Mouse (Mus musculus) adrenal gland, adult 2 months (tissue): ENCODE measurements around the gene Ube2j1. TPM values are rescaled to one million over a fixed set of nuclear protein-coding genes. Genes with fewer than 3 reads are reported as not detected.
"Not testable (repeated sequence)": the region's sequence is repeated elsewhere in the genome, so short reads cannot be mapped to it uniquely, and the experiment has no call there.

Source experiments
- DNase-seq: peaks from one replicate; pipeline ENCODE4 v3.0.0; 2021
- long read RNA-seq: library from polyadenylated mRNA; stranded (forward); transcript quantifications from one replicate; pipeline ENCODE4 v2.0.0, GENCODE M21; 2021
- polyA plus RNA-seq: library from polyadenylated mRNA; depleted of rRNA; stranded (reverse); fragments of >200 nt; gene quantifications from 2 replicates; pipeline ENCODE4 v1.2.3, GENCODE M21; 2012; rRNA removed
- total RNA-seq, 2 experiments: library from RNA; stranded (reverse); gene quantifications; 2 replicates each; pipeline ENCODE4 v1.2.3; 2021

Gene Ube2j1
- total RNA-seq (10 to 100 TPM; 61.5 to 71.4 TPM), polyA plus RNA-seq (12.5 and 14.2 TPM in 2 replicates)
- long read RNA-seq, transcript Ube2j1-202 (8 exons, 3,530 nt), result major isoform, 21 of 43 reads
- long read RNA-seq, partial matches to known transcripts, result 0 of 43 reads
- long read RNA-seq, other reads (novel, unspliced or antisense), result 22 of 43 reads

GRCm38 (mm10) chr4:33031195-33031960, at the start of gene Ube2j1:
Ube2j1 (plus strand) TSS chr4:33031416.
- DNase-seq, result peak; percentile 96

GRCm38 (mm10) chr4:32981617-32982016, 49.6 kb upstream of the Ube2j1 start:
- DNase-seq, result no peak

GRCm38 (mm10) chr4:32982041-32982715, 49.0 kb upstream of the Ube2j1 start:
- DNase-seq, result peak; percentile 9

- DNase-seq, result no peak
Observed at GRCm38 (mm10) chr4:32982716-32983175, 48.5 kb upstream of the Ube2j1 start, which contains the start of gene Rragd. Rragd (plus strand) TSS chr4:32983037.

GRCm38 (mm10) chr4:32983176-32984155, 47.8 kb upstream of the Ube2j1 start:
- DNase-seq, result peak; percentile 86

GRCm38 (mm10) chr4:32984242-32984641, 47.0 kb upstream of the Ube2j1 start:
- peak; percentile 12 for DNase-seq

- DNase-seq, result no peak
Observed at GRCm38 (mm10) chr4:32984801-32985675, 46.2 kb upstream of the Ube2j1 start.

- no peak for DNase-seq
Observed at GRCm38 (mm10) chr4:32985684-32986083, 45.5 kb upstream of the Ube2j1 start.

- DNase-seq, result no peak
Observed at GRCm38 (mm10) chr4:32987006-32987405, 44.2 kb upstream of the Ube2j1 start.

GRCm38 (mm10) chr4:32989346-32989745, 41.9 kb upstream of the Ube2j1 start:
- no peak for DNase-seq

GRCm38 (mm10) chr4:32994168-32994567, 37.0 kb upstream of the Ube2j1 start:
- DNase-seq, result no peak

GRCm38 (mm10) chr4:32996083-32996482, 35.1 kb upstream of the Ube2j1 start:
- no peak for DNase-seq

- DNase-seq, result no peak
Observed at GRCm38 (mm10) chr4:32997571-32997970, 33.6 kb upstream of the Ube2j1 start.

GRCm38 (mm10) chr4:32998996-32999395, 32.2 kb upstream of the Ube2j1 start:
- DNase-seq, result no peak

- DNase-seq, result no peak
Observed at GRCm38 (mm10) chr4:33002081-33002480, 29.1 kb upstream of the Ube2j1 start.

- DNase-seq, result not testable (repeated sequence)
Observed at GRCm38 (mm10) chr4:33005595-33006470, 25.4 kb upstream of the Ube2j1 start.

GRCm38 (mm10) chr4:33006844-33007243, 24.4 kb upstream of the Ube2j1 start:
- DNase-seq, result no peak

GRCm38 (mm10) chr4:33007443-33008217, 23.6 kb upstream of the Ube2j1 start:
- DNase-seq, result no peak

GRCm38 (mm10) chr4:33010078-33010477, 21.1 kb upstream of the Ube2j1 start:
- DNase-seq, result no peak
